Mouse (Mus musculus): ENCODE measurements around the gene Mtf2. TPM values are rescaled to one million over a fixed set of nuclear protein-coding genes. Genes with fewer than 3 reads are reported as not detected.

Gene Mtf2
- polyA plus RNA-seq (2015; fragmentation: Illumina TruSeq; extraction: RNeasy Lipid Tissue Mini Kit (QIAGEN cat#74804); ENCODE audit: low read depth, low replicate concordance) = 42.8 TPM

DNA sequence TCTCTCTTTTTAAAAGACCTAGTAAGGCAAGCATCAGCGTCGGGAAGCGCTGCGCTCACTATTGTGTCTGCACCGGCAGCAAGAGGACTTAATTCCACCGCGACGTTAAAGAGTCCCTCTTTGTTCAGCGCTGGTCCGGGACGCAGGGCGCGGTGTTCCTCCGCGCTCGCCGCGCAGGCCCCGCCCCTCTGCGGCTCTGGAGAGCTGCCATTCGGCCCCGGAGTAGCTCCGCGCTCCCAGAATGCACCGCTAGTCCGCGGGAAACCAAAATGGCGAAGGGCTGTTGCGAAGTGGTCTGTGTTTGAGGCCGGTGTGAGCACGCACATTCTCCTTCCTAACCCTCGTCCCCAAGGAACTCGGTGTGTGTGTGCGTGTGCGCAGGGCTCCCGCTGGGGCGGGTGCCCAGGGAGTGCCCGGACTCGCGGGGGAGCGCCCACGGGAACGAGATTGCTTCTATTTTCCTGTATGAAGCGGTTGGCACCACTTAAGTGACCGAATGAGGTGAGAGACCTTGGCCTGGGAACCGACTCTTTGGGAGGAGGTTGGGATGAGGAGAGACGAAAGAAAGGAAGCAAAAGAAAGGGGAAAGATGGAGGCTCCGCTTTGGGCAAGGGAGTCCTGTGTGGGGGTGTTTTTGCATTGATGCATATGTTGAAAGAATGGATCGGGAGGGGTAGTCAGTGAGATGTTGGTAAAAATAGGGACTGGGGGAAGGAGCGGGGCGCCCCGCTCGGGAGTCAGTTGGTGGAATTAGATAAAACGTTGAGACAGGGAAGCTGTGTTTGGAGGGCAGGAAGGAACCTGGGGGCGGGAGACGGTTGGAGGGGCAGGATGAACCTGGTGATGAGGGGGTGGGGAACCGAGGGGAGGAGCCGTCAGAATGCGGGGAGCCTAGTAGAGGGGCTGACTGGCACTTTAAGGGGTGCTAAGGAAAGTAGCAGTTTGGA, at the start of gene Mtf2:
Mtf2 (plus strand) TSS at position 210 of the 947 bp plus-strand sequence.

DNA sequence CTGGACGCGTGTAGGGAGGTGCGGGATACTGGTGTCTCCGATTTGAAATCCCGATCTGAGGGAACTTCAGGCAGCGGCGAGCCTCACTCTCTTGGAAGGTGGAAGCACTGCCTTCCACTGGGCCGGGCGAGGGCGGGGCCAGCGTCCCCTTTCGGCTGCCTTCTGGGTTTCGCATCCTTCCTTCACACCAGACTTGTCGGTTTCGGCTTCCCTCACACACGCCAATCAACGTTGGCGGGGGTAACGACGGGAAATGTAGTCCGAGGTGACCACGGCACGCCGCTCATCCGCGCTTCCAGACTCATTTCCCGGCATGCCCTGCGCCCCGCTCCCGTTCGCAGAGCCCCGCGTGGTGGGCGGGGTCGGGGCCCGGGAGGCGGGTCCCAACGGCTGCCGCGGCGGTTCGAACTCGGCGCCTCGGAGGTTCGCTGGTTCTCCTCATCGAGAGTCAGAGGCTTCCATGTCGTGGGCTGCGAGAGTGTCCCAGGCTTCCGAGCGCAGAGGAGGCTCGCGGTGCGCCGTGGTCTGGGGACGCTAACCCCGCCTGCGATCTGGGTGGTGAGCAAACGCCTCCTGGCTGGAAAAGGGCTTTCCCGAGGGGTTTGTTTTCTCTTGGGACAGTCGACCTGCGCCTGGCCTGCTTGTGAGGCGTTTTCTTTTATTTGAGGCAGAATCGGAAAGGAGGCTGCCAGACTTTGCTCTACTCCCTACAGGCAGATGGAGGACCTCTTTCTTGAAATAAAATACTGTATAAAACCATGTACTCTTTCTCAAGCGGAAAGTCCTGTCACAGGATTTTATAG, 67.2 kb downstream of the Mtf2 start, which contains the start of the genes Tmed5 and Ccdc18:
Tmed5 (minus strand) TSS at position 180 of the 803 bp plus-strand sequence.
Ccdc18 (plus strand) TSS at position 435 of the 803 bp plus-strand sequence.

Other genes starting within 250 kb of the Mtf2 start
- gene Ube2d2b, start 235.6 kb upstream of the Mtf2 start, polyA plus RNA-seq (2015; fragmentation: Illumina TruSeq; extraction: RNeasy Lipid Tissue Mini Kit (QIAGEN cat#74804); ENCODE audit: low read depth, low replicate concordance) = not detected
- 53.5 TPM for gene Evi5, start 190.6 kb upstream of the Mtf2 start, polyA plus RNA-seq (2015; fragmentation: Illumina TruSeq; extraction: RNeasy Lipid Tissue Mini Kit (QIAGEN cat#74804); ENCODE audit: low read depth, low replicate concordance)
- gene Rpl5, start 165.2 kb upstream of the Mtf2 start, polyA plus RNA-seq (2015; fragmentation: Illumina TruSeq; extraction: RNeasy Lipid Tissue Mini Kit (QIAGEN cat#74804); ENCODE audit: low read depth, low replicate concordance) = 350 TPM
- 37.1 TPM for gene Fam69a, start 78.6 kb upstream of the Mtf2 start, polyA plus RNA-seq (2015; fragmentation: Illumina TruSeq; extraction: RNeasy Lipid Tissue Mini Kit (QIAGEN cat#74804); ENCODE audit: low read depth, low replicate concordance)
- gene Tmed5, start 66.9 kb downstream of the Mtf2 start, polyA plus RNA-seq (2015; fragmentation: Illumina TruSeq; extraction: RNeasy Lipid Tissue Mini Kit (QIAGEN cat#74804); ENCODE audit: low read depth, low replicate concordance) = 38.0 TPM
- 1.0 TPM for gene Ccdc18, start 67.2 kb downstream of the Mtf2 start, polyA plus RNA-seq (2015; fragmentation: Illumina TruSeq; extraction: RNeasy Lipid Tissue Mini Kit (QIAGEN cat#74804); ENCODE audit: low read depth, low replicate concordance)
- gene Dr1, start 203.2 kb downstream of the Mtf2 start, polyA plus RNA-seq (2015; fragmentation: Illumina TruSeq; extraction: RNeasy Lipid Tissue Mini Kit (QIAGEN cat#74804); ENCODE audit: low read depth, low replicate concordance) = 39.5 TPM
- gene Pigg, start 246.9 kb downstream of the Mtf2 start, polyA plus RNA-seq (2015; fragmentation: Illumina TruSeq; extraction: RNeasy Lipid Tissue Mini Kit (QIAGEN cat#74804); ENCODE audit: low read depth, low replicate concordance) = 12.1 TPM